Mouse (Mus musculus) ES-Bruce4 (cell line): ENCODE measurements around the gene Cnnm3. TPM values are rescaled to one million over a fixed set of nuclear protein-coding genes. Genes with fewer than 3 reads are reported as not detected.
A peak's percentile ranks its signal among the peaks of the same experiment; 100 is the strongest.

Experiments
- H3K27ac ChIP-seq: 2 replicates; pipeline ENCODE4 v1.5.1; 2012; ENCODE audit warnings: low read length, inconsistent platforms; ENCODE audit not compliant: insufficient read depth
- H3K27me3 ChIP-seq: 2 replicates; pipeline ENCODE4 v1.6.1; 2012; ENCODE audit warnings: mild to moderate bottlenecking, low read length, inconsistent platforms; ENCODE audit not compliant: control insufficient read depth, poor library complexity, insufficient read depth, severe bottlenecking
- H3K36me3 ChIP-seq: 2 replicates; pipeline ENCODE4 v1.6.1; 2012; ENCODE audit warnings: inconsistent platforms, mild to moderate bottlenecking, low read length, moderate library complexity; ENCODE audit not compliant: control insufficient read depth, poor library complexity, insufficient read depth, severe bottlenecking
- H3K4me1 ChIP-seq: one replicate; pipeline ENCODE4 v1.8.1; 2011; ENCODE audit warnings: low read length; ENCODE audit not compliant: control insufficient read depth, insufficient read depth
- H3K4me3 ChIP-seq: 2 replicates; pipeline ENCODE4 v1.5.1; 2011; ENCODE audit warnings: low read depth, mild to moderate bottlenecking, low read length
- H3K9ac ChIP-seq: 2 replicates; pipeline ENCODE4 v1.6.1; 2012; ENCODE audit warnings: low read depth, mild to moderate bottlenecking, inconsistent platforms; ENCODE audit not compliant: poor library complexity, severe bottlenecking
- H3K9me3 ChIP-seq: replicated peaks from 2 replicates; pipeline ENCODE4 v1.6.1; 2012; ENCODE audit warnings: mild to moderate bottlenecking, low read length, inconsistent platforms; ENCODE audit not compliant: control insufficient read depth, poor library complexity, insufficient read depth, severe bottlenecking
- CTCF ChIP-seq: IDR thresholded peaks from one replicate; pipeline ENCODE4 v1.8.1; 2011; ENCODE audit warnings: low read depth, low read length
- EP300 ChIP-seq: IDR thresholded peaks from 2 replicates; pipeline ENCODE4 v1.6.1; 2011; ENCODE audit warnings: low read depth, low read length; ENCODE audit not compliant: insufficient read depth
- POLR2A ChIP-seq: IDR thresholded peaks from one replicate; pipeline ENCODE4 v1.8.1; 2011; ENCODE audit warnings: low read length; ENCODE audit not compliant: insufficient read depth
- polyA plus RNA-seq: library from polyadenylated mRNA; stranded (reverse); fragments of >200 nt; gene quantifications from 2 replicates; pipeline ENCODE4 v1.2.4, GENCODE M21; 2011; ENCODE audit warnings: low read depth; ENCODE audit not compliant: missing spikeins, insufficient read depth, insufficient read length

Gene Cnnm3
- polyA plus RNA-seq, 1 experiment = 17.4 TPM

DNA sequence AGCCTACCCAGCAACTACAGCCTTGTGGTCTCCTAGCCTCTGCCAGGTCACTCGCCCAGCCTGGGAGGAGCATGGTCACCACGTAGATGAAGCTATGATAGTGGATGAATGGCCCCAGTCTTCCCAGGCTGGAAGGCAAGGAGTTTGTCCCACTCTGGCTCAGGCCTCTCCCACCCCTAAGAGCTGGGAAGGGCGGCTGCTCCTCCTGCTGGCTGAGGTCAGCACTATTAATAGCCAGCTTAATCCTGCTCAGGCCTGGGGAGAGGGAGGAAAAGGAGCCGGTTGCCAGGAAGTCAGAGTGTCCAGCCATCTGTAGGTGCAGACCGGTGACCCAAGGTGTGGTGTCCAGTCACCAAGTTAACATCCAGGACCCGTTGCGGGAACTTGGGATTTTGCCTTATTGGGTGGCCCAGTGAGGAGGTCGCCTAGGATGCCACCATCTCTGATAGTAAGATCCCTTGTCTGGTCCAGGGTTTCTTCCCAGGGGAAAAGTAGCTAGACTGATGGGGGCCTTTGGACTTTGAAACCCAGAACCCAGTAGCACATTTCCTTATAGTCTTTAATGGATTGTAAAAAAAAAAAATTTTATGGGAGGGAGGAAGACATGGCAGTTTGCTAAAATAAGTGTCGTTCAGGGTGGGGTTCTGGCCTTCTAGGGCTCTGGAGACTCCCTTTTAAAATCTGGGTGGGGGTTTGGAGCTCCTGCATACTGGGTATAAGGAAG, 19.1 kb upstream of the Cnnm3 start:
- Histone ChIP-seq H3K4me1 (no peaks in the 10 kb centered on the region), H3K9me3 (no peaks in the 10 kb centered on the region), H3K27me3 (no peaks in the 10 kb centered on the region), H3K36me3 (no peaks in the 10 kb centered on the region), H3K4me3 (no peak overlapping the region), H3K9ac (no peak overlapping the region), H3K27ac (no peak overlapping the region)
- TF ChIP-seq POLR2A = no peak
- peak; percentile 40 for TF ChIP-seq CTCF
- no peak for TF ChIP-seq EP300

DNA sequence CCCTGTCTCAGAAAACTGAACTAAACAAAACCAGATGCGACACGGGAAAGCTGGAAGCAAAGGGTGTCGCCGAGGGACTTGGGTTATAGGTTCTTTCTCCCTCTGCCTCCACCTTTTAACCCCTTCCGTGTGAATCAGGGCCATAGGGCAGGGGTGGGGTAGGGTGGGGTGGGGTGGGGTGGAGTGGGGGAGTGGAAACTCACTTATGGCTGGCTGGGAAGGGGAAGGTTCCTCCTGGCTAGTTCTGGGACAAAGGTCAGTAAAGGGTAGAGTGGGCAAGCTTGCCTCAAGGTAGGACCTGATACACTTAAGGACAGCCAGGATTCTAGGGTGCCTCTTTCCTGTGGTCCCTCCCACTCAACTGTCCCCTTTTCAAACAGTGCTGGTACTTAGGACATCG, 18.4 kb upstream of the Cnnm3 start:
- no peaks in the 10 kb centered on the region for H3K36me3 ChIP-seq
- H3K9me3 ChIP-seq = no peaks in the 10 kb centered on the region
- H3K4me1 ChIP-seq = no peaks in the 10 kb centered on the region
- no peak overlapping the region for H3K9ac ChIP-seq
- no peaks in the 10 kb centered on the region for H3K27me3 ChIP-seq
- no peak overlapping the region for H3K27ac ChIP-seq
- TF ChIP-seq CTCF = no peak
- no peak for TF ChIP-seq EP300
- no peak for TF ChIP-seq POLR2A
- no peak overlapping the region for H3K4me3 ChIP-seq

DNA sequence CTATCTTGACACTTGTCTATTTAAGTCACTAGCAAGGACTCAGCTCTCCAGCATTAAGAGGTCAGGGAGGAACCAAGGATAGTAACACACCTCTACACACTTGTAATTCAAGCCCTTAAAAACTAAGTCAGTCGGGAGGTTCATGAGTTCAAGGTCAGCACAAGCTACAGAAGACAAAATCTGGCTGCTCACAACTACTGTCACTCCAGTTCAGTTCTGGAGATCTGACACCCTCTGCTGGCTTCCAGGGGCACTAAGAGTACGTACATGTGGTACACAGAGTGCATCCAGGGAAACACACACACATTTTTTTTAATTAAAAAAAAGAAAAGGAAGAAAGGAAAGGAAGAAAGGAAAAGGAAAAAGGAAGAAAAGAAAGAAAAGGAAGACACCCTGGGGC, 14.9 kb upstream of the Cnnm3 start:
- no peaks in the 10 kb centered on the region for H3K4me1 ChIP-seq
- no peak overlapping the region for H3K9ac ChIP-seq
- no peaks in the 10 kb centered on the region for H3K9me3 ChIP-seq
- no peak for TF ChIP-seq POLR2A
- peak; percentile 5 for TF ChIP-seq CTCF
- no peak overlapping the region for H3K27ac ChIP-seq
- no peak overlapping the region for H3K4me3 ChIP-seq
- no peaks in the 10 kb centered on the region for H3K27me3 ChIP-seq
- no peaks in the 10 kb centered on the region for H3K36me3 ChIP-seq

GRCm38 (mm10) chr1:36497312-36497711, 14.4 kb upstream of the Cnnm3 start:
- Histone ChIP-seq H3K9me3 (no peaks in the 10 kb centered on the region), H3K4me1 (no peaks in the 10 kb centered on the region), H3K27me3 (no peaks in the 10 kb centered on the region), H3K27ac (no peak overlapping the region), H3K36me3 (no peaks in the 10 kb centered on the region), H3K4me3 (no peak overlapping the region), H3K9ac (no peak overlapping the region)
- TF ChIP-seq POLR2A (no peak), CTCF (no peak), EP300 (no peak)

DNA sequence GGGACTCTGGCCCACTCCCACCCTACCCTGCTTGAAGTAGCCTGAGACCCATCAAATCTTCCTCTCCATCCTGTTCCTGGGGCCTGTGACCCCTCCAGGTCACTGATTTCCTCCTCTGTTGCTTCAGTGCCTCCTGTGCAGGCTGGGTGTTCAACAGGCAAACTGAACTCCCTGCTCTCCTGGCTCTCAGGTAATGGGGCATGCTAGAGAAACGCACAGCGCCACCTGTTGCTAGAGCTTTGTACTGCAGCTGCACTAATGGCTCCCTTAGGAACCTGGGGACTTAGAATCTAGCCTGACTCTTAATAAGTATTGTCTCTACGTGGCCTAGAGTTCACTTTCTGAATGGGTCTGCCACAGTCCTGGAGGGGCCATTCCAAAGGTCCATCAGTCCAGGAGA, 10.4 kb upstream of the Cnnm3 start:
- Histone ChIP-seq H3K4me3 (no peak overlapping the region), H3K9ac (no peak overlapping the region), H3K36me3 (no peaks in the 10 kb centered on the region), H3K27ac (no peak overlapping the region), H3K9me3 (no peaks in the 10 kb centered on the region), H3K27me3 (no peaks in the 10 kb centered on the region), H3K4me1 (no peaks in the 10 kb centered on the region)
- TF ChIP-seq EP300 (no peak), POLR2A (no peak), CTCF (peak; percentile 96)

DNA sequence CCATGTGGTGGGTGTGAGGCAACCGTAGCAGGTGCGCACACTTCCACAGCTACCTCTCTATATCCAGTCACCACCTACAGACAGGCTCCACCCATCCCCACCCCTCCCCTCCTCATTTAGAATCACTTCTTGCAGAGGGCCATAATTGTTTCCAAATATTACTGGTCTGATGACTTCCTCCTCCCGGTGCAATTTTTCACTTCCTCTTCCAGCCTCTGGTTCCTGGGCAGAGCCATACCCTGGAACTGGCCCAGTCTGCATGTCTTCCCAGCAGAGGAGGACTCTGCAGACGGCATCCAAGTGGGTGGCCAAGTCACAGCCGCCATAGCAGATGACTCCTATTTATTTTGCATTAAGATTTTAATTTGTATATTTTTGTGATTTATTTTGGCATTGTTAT, 3.4 kb upstream of the Cnnm3 start:
- Histone ChIP-seq H3K27ac (no peak overlapping the region), H3K4me1 (no peaks in the 10 kb centered on the region), H3K27me3 (no peaks in the 10 kb centered on the region), H3K4me3 (no peak overlapping the region), H3K9me3 (no peaks in the 10 kb centered on the region), H3K9ac (no peak overlapping the region), H3K36me3 (no peaks in the 10 kb centered on the region)
- TF ChIP-seq EP300 (no peak), CTCF (no peak)
